Mouse (Mus musculus): ENCODE data around the gene Prdm16. TPM values are rescaled to one million over a fixed set of nuclear protein-coding genes. Genes with fewer than 3 reads are reported as not detected.

The Prdm16 gene
- total and polyA plus RNA-seq, 3 experiments, result not detected

GRCm38 (mm10) chr4:154511767-154512166 is 124.9 kb downstream of the Prdm16 start:
- TF ChIP-seq JUN (IDR thresholded peaks at IDR 0.05; ENCODE audit: insufficient read depth, low read depth, low read length) (no peak), ZC3H11A (IDR thresholded peaks at IDR 0.05; ENCODE audit: low read depth, low read length) (no peak), POLR2AphosphoS2 (IDR thresholded peaks at IDR 0.05; ENCODE audit: low read depth, low read length) (no peak), CTCF (conservative IDR thresholded peaks at IDR 0.05 in 1 of 2, IDR thresholded peaks at IDR 0.05 in 1 of 2; ENCODE audit: low read depth in 2 of 2, low read length in 2 of 2) (no peak), ZNF384 (IDR thresholded peaks at IDR 0.05; ENCODE audit: low read depth, low read length) (no peak), TBP (conservative IDR thresholded peaks at IDR 0.05; ENCODE audit: low read depth, low read length) (no peak), ZMIZ1 (IDR thresholded peaks at IDR 0.05; ENCODE audit: low read depth, low read length) (no peak), ELF1 (IDR thresholded peaks at IDR 0.05; ENCODE audit: low read depth, low read length) (no peak), UBTF (IDR thresholded peaks at IDR 0.05; ENCODE audit: low read depth, low read length) (no peak), RCOR1 (conservative IDR thresholded peaks at IDR 0.05; ENCODE audit: low read depth, low read length) (no peak), SMC3 (IDR thresholded peaks at IDR 0.05; ENCODE audit: low read depth, low read length) (no peak), POLR2A (IDR thresholded peaks at IDR 0.05; ENCODE audit: low read depth, low read length) (no peak), SIN3A (IDR thresholded peaks at IDR 0.05; ENCODE audit: low read length) (no peak), EP300 (IDR thresholded peaks at IDR 0.05; ENCODE audit: low read length) (no peak), ETS1 (conservative IDR thresholded peaks at IDR 0.05; ENCODE audit: low read depth, low read length) (no peak), NRF1 (IDR thresholded peaks at IDR 0.05; ENCODE audit: low read depth, low read length) (no peak), IRF4 (IDR thresholded peaks at IDR 0.05; ENCODE audit: low read depth, low read length) (no peak), JUND (conservative IDR thresholded peaks at IDR 0.05; ENCODE audit: low read depth, low read length) (no peak), CHD2 (IDR thresholded peaks at IDR 0.05; ENCODE audit: low read length) (no peak)
- H3K27me3 ChIP-seq (replicated peaks), result no peaks in the 10 kb centered on the region
- H3K4me2 ChIP-seq (ENCODE audit: insufficient read depth, low read depth, poor library complexity, severe bottlenecking), result no peak overlapping the region
- dilution Hi-C loops (cut with MboI; ENCODE audit: extremely low pct_ligation_motif_present, extremely low pct_unique_long_range_greater_than_20kb, low sequenced_read_pairs), result no loop called here
- no peaks in the 10 kb centered on the region for H3K79me2 ChIP-seq (replicated peaks; ENCODE audit: control insufficient read depth, extremely low read depth, insufficient read depth, poor library complexity, severe bottlenecking)
- H3K9ac ChIP-seq (ENCODE audit: insufficient read depth, low read depth), result no peak overlapping the region
- no peak for DNase-seq (ENCODE audit: extremely low read depth)
- H3K27ac ChIP-seq (ENCODE audit: insufficient read depth, low read depth), result no peak overlapping the region
- no peak overlapping the region for H3K4me3 ChIP-seq (replicated peaks in 1 of 3; ENCODE audit: low read depth in 2 of 3, low read length in 2 of 3, poor library complexity in 1 of 3)
- no peaks in the 10 kb centered on the region for H3K4me1 ChIP-seq (ENCODE audit: control insufficient read depth in 1 of 2, insufficient read depth in 2 of 2)
- H3K9me3 ChIP-seq (replicated peaks; ENCODE audit: low read length), result peaks cover 89% of the 10 kb centered on the region
- in situ Hi-C loops (cut with MboI; ENCODE audit: low pct_ligation_motif_present, low pct_unique_long_range_greater_than_20kb, low sequenced_read_pairs), result no loop called here
- H3K36me3 ChIP-seq (replicated peaks in 1 of 2; ENCODE audit: control insufficient read depth in 1 of 2, insufficient read depth in 1 of 2, low read length in 1 of 2), result no peaks in the 10 kb centered on the region

DNA sequence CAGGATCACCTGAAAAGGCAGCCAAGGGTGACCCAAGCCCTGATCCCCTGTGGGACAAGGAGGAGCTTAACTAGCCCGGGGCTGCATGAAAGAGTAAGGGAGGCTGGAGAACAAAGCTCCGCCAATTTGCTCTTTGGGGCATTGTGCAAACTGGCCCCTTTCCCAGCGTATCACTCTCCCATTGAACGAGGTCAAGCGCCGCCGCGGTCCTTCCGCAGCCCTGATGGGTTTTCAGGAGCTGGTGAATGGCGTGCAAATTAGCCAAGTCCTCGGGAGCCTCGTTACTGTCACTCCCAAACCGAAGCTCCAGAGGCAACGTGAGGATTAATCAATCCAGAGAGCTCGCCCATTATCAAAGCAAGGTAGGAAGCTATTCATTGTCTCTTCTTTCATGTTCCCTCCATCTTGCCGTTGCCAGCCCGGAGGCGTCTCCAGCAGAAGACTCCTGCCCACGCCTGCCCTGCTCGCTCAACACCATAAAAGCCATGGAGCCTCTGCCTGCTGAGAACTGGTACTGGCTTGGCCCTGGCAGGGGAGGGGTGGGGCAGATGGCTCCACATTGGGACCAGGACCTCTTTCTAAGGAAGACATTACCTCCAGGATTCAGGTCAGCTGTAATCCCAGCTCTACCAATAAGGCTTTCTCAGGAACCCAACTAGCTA is 129.8 kb downstream of the Prdm16 start:
- DNase-seq (ENCODE audit: extremely low read depth), result no peak
- H3K27me3 ChIP-seq (replicated peaks), result no peaks in the 10 kb centered on the region
- peaks cover 92% of the 10 kb centered on the region for H3K9me3 ChIP-seq (replicated peaks; ENCODE audit: low read length)
- H3K9ac ChIP-seq (ENCODE audit: insufficient read depth, low read depth), result no peak overlapping the region
- no peaks in the 10 kb centered on the region for H3K79me2 ChIP-seq (replicated peaks; ENCODE audit: control insufficient read depth, extremely low read depth, insufficient read depth, poor library complexity, severe bottlenecking)
- no peak overlapping the region for H3K4me2 ChIP-seq (ENCODE audit: insufficient read depth, low read depth, poor library complexity, severe bottlenecking)
- TF ChIP-seq PAX5 (IDR thresholded peaks at IDR 0.05; ENCODE audit: low read length) (no peak), MAX (IDR thresholded peaks at IDR 0.05; ENCODE audit: low read length) (no peak), USF2 (conservative IDR thresholded peaks at IDR 0.05; ENCODE audit: low read depth, low read length) (no peak), RCOR1 (conservative IDR thresholded peaks at IDR 0.05; ENCODE audit: low read depth, low read length) (no peak), ZMIZ1 (IDR thresholded peaks at IDR 0.05; ENCODE audit: low read depth, low read length) (no peak), ETS1 (conservative IDR thresholded peaks at IDR 0.05; ENCODE audit: low read depth, low read length) (no peak), MAZ (IDR thresholded peaks at IDR 0.05; ENCODE audit: low read depth, low read length) (no peak)
- H3K36me3 ChIP-seq (replicated peaks in 1 of 2; ENCODE audit: control insufficient read depth in 1 of 2, insufficient read depth in 1 of 2, low read length in 1 of 2), result no peaks in the 10 kb centered on the region
- H3K4me1 ChIP-seq (ENCODE audit: control insufficient read depth in 1 of 2, insufficient read depth in 2 of 2), result no peaks in the 10 kb centered on the region
- no peak overlapping the region for H3K27ac ChIP-seq (ENCODE audit: insufficient read depth, low read depth)
- dilution Hi-C loops (cut with MboI; ENCODE audit: extremely low pct_ligation_motif_present, extremely low pct_unique_long_range_greater_than_20kb, low sequenced_read_pairs) (no loop called here), in situ Hi-C loops (cut with MboI; ENCODE audit: low pct_ligation_motif_present, low pct_unique_long_range_greater_than_20kb, low sequenced_read_pairs) (no loop called here)
- no peak overlapping the region for H3K4me3 ChIP-seq (replicated peaks in 1 of 3; ENCODE audit: low read depth in 2 of 3, low read length in 2 of 3, poor library complexity in 1 of 3)
